Comparison of ENCODE assay signal across 1 mouse cellular context in genomic region chr1:131045723-131046355, GRCm38 (mm10).
TF ChIP-seq lines count a peak whose summit lies in the region.

No protein-coding gene starts in this region.

TF ChIP-seq in CH12.LX, 34 proteins besides CTCF, POLR2A, EP300 and RAD21:
- TF ChIP-seq ZNF384 (IDR thresholded peaks at IDR 0.05; ENCODE audit: low read depth, low read length) (no peak), MXI1 (IDR thresholded peaks at IDR 0.05; ENCODE audit: low read depth, low read length) (no peak), ETS1 (conservative IDR thresholded peaks at IDR 0.05; ENCODE audit: low read depth, low read length) (no peak), HCFC1 (IDR thresholded peaks at IDR 0.05; ENCODE audit: low read depth, low read length) (no peak), GABPA (IDR thresholded peaks at IDR 0.05; ENCODE audit: insufficient replicate concordance, low read depth, low read length) (no peak), E2F4 (IDR thresholded peaks at IDR 0.05; ENCODE audit: insufficient replicate concordance, low read depth, low read length) (no peak), JUN (IDR thresholded peaks at IDR 0.05; ENCODE audit: insufficient read depth, low read depth, low read length) (no peak), UBTF (IDR thresholded peaks at IDR 0.05; ENCODE audit: low read depth, low read length) (no peak), RCOR1 (conservative IDR thresholded peaks at IDR 0.05; ENCODE audit: low read depth, low read length) (no peak), NELFE (IDR thresholded peaks at IDR 0.05; ENCODE audit: low read depth, low read length) (no peak), KAT2A (IDR thresholded peaks at IDR 0.05; ENCODE audit: insufficient replicate concordance, low read length) (no peak), SIN3A (IDR thresholded peaks at IDR 0.05; ENCODE audit: low read length) (no peak), ZKSCAN1 (IDR thresholded peaks at IDR 0.05; ENCODE audit: borderline replicate concordance, low read depth, low read length) (no peak), TBP (conservative IDR thresholded peaks at IDR 0.05; ENCODE audit: low read depth, low read length) (no peak), BHLHE40 (IDR thresholded peaks at IDR 0.05; ENCODE audit: low read depth, low read length) (no peak), IRF4 (IDR thresholded peaks at IDR 0.05; ENCODE audit: low read depth, low read length) (no peak)
